Mouse (Mus musculus): ENCODE data around the gene Rhox4c.
"Not testable (repeated sequence)": the region's sequence is repeated elsewhere in the genome, so short reads cannot be mapped to it uniquely, and the experiment has no call there.

Gene Rhox4c

DNA sequence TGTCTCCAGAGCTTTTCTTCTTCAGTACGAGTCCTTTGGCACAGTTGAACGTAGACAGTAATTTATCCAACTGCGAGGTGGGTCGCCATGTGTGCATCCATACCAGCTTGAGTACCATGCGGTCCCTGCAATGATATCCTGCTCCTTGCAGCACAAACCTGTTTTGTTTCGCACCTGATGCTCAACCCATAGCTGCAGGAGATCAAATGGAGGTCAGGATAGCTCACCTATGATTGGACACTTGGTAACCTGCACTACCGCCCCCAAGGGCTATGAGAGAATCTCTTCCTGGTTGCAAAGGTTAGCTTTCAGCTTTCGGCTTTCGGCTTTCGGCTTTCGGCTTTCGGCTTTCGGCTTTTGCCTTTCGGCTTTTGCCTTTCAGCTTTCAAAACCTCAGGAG is at the start of gene Rhox4c:
Gene Rhox4c (plus strand): TSS at position 301 of the 400 bp plus-strand sequence.
- not testable (repeated sequence) for DNase-seq (ENCODE audit: low read depth, low spot score)

DNA sequence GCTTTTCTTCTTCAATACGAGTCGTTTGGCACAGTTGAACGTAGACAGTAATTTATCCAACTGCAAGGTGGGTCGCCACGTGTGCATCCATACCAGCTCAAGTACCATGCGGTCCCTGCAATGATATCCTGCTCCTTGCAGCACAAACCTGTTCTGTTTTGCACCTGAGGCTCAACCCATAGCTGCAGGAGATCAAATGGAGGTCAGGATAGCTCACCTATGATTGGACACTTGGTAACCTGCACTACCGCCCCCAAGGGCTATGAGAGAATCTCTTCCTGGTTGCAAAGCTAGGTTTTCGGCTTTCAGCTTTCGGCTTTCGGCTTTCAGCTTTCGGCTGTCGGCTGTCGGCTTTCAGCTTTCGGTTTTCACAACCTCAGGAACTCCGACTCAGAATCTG is 47.9 kb upstream of the Rhox4c start, which contains the start of gene Rhox4b:
Gene Rhox4b (plus strand): TSS at position 301 of the 400 bp plus-strand sequence.
- not testable (repeated sequence) for DNase-seq (ENCODE audit: low read depth, low spot score)

DNA sequence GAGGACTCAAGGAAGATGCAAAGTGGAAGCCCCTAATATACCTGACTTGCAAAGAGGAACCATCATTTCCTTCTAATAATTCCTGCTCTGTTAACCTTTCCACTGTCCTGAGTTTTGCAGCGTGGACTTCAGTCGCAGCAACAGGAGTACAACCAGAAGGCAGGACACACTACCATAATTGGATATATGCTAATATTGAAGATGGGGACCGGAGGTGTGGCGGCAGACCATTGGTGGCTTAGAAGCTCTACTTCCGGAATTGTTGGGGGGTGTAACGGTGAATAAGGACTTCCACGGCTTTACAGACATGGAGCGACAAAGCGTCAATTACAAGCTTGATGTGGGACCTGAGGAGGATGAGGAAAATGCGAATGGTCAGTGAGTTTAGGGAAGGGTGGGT is 26.8 kb upstream of the Rhox4c start, which contains the start of gene Rhox2c:
Gene Rhox2c (plus strand): TSS at position 301 of the 400 bp plus-strand sequence.
- not testable (repeated sequence) for DNase-seq (ENCODE audit: low read depth, low spot score)

DNA sequence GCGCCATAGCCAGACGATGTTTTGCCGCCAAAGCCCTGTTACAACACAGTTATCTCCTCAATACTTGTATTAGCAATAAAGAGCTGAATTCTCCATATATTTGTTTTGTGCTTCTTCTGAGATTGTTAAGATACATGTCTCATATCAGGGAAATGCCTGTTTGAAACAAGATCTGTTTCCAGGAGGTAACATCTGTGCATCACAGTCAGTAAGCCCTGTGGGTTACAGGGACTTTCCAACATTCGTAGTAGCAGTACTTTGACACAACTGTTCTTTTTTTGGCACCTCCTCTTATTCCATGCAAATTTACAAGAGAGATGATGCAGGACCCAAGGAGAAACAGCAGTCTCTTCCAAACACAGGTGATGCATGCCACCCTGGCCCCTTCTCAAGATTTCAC is 21.9 kb upstream of the Rhox4c start, which contains the start of gene Rhox3c:
Gene Rhox3c (plus strand): TSS at position 301 of the 400 bp plus-strand sequence.
- not testable (repeated sequence) for DNase-seq (ENCODE audit: low read depth, low spot score)

DNA sequence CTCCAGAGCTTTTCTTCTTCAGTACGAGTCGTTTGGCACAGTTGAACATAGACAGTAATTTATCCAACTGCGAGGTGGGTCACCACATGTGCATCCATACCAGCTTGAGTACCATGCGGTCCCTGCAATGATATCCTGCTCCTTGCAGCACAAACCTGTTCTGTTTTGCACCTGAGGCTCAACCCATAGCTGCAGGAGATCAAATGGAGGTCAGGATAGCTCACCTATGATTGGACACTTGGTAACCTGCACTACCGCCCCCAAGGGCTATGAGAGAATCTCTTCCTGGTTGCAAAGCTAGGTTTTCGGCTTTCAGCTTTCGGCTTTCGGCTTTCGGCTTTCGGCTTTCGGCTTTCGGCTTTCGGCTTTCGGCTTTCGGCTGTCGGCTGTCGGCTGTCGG is 33.9 kb downstream of the Rhox4c start, which contains the start of gene Rhox4d:
Gene Rhox4d (plus strand): TSS at position 301 of the 400 bp plus-strand sequence.
- DNase-seq (ENCODE audit: low read depth, low spot score): not testable (repeated sequence)

DNA sequence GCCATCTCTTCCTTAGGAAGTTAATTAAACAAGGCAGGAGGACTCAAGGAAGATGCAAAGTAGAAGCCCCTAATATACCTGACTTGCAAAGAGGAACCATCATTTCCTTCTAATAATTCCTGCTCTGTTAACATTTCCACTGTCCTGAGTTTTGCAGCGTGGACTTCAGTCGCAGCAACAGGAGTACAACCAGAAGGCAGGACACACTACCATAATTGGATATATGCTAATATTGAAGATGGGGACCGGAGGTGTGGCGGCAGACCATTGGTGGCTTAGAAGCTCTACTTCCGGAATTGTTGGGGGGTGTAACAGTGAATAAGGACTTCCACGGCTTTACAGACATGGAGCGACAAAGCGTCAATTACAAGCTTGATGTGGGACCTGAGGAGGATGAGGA is 50.0 kb downstream of the Rhox4c start, which contains the start of gene Rhox2e:
Gene Rhox2e (plus strand): TSS at position 301 of the 400 bp plus-strand sequence.
- not testable (repeated sequence) for DNase-seq (ENCODE audit: low read depth, low spot score)
